Mouse (Mus musculus) cerebellum, adult 9-11 months (tissue): ENCODE data around the gene Tent4a.

Source experiments
- DNase-seq: peaks from one replicate; pipeline ENCODE4 v3.0.0; 2022

The Tent4a gene

DNA sequence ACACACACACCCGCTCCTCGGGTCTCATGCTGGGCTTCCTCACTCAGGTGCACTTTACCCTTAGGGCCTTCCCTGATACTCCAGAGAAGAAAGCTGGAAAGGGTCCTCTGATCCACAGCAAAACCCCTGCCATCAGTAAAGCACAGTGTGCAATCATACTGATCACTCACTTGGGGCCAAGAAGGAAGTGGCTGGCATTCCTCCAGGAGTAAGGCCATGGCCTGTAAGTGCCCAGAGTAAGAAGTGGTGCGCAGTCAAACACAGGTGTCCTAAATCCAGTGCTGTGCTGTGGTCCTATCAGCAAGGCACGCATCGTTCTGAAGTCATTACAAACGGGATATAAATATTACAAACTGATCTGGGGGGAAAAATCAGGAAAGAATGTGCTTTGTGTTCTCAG lies 17.0 kb downstream of the Tent4a start:
- DNase-seq = no peak

DNA sequence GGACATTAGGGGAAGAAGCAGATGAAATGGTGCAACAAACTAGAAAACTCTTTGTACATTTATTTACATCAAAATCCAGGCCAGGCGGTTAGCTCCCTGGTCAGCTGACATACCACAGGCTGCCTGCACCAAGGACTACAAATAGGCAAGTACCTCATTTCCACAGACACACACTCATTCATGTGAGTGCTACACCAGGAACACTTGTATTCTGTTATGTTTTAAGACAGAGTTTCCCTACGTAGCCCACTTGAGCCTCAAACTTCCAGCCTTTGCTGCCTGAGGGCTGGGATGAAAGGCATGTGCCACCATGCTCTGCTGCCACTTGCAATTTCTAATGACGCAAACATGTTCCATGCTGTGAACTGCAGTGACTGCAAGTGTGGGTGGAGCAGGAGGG lies 19.3 kb downstream of the Tent4a start:
- no peak for DNase-seq

DNA sequence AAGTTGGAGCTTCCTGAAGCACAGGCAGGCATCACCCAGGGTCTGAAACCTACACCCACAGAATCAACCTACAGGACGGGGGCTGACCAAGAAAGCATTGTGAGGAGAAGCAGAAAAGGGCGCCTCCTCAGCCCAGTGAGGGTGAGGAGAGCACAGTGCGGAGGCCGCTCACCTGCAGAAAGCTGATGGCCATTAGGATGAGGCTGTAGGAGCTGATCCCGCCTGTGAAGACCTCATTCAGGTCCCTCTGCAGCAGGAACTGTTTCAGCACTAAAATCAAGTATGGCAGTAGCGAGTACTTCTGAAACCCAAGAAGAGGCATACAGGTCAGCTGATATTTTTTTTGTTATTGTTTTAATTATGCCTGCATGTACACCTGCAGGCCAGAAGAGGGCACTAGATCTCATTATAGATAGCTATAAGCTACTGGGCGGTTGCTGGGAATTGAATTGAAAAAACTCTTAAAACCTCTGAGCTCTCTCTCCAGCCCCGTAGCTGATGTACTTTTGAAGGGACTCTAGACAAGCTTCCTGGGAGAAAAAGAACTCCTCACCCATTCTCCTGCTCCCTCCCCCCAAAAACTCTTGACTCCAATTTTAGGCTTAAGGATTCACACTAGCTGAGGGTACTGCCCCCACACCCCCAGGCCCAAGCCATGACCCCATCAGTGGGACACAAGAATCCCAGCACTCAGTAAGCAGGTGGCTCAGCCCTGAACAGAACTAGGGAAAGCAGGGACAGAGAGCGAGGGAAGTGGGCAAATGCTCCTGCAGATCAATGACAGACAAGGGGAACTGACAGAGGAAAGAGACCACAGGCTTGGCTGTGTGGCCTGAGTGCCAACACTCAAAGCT lies 24.8 kb downstream of the Tent4a start:
- peak; percentile 39 for DNase-seq

DNA sequence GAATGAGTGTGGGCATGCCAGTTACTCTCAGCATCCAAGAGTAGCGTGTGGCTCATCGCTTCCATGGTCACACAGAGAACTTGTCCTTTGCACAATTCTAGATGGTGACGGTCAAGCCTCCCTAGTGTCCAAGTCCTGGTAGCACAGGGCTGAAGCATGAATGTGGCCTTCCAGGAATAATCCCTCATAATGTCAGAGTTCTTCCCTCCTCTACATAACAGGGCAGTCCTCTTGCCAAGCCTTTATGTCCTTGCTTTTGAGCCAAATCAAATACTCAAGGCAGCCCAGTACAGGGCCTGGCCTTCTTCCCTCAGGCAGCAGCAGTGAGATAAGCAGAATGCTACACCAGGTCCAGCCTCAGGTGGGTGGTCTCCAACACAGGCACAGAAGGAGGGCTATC lies 26.8 kb downstream of the Tent4a start:
- no peak for DNase-seq

DNA sequence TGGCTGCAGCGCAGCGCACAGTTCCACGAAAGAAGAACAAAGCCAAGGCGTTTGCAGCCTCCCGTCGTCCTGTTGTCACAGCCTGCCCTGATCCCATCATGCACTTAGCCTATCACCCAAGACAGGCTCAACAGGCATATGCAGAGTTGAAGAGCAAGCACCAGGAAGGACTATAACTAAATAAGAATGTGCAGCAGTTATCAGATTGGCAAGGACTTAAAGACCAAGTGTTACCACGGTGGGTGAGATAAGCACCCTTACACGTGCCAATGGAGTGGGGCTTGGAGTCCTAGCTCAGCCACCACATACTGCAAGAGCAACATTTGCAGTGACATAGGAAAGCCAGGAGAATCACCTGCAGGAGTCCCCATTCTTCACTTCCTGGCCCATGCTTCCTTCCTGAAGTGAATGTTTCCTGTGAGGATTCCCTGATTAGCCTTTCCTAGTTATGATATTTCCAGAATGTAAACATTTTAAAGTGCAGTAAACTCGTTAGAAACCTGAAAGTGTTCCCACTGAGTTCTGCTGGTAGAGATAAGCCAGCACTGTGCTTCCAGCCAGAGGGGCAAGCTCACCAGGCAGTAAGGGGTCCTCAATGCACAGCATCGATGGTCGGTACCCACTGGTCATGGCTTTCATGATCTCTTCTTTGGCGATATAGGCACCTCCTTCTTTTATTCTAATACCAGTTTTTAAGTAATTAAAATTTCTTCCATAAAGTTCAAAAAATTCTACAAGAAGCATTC lies 27.9 kb downstream of the Tent4a start:
- DNase-seq = no peak

DNA sequence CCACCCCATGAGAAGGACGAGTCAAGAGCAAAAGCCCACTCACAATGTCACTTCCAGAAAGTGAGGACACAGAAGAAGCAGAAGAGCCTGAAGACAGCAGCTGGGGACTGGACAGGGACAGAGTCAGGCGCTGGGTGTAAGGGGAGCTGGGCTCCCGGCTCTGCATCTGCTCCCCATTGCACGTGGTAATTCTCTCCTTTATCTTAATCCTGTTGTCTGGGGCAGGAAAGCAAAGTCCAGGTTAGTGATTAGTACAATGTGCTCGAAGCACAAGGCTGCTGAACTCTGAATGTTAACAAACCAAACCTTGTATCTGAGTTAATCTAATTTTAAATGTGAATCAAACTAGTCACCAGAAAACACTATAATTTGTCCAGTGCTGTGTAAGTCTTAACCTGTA lies 31.6 kb downstream of the Tent4a start:
- no peak for DNase-seq

DNA sequence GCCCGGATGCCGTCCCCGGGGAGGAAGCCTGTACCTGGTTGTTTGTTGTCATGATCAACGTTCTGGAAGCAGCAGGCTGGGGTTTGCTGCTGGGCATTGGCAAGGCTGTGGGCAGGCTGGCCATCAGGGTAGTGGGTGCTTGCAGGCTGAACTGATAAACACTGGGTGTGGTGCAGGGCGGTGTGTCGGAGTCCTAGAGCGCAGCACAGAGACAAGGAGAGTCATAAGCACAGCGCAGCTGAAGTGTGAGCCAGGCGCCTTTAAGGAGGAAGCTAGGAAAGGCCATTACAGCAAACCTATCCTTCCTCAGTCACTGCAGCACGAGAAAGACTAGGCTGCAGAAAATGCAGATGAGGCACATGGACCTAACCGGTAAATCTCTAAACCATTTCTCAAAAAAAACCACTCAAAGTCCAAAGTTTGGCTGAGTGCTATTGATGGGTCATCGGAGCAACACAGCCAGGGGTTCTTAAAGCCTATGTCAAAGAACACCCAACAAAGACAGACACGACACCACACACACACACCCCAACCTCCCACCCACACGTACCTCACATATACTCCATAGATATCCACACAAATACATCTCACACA lies 32.2 kb downstream of the Tent4a start:
- no peak for DNase-seq

DNA sequence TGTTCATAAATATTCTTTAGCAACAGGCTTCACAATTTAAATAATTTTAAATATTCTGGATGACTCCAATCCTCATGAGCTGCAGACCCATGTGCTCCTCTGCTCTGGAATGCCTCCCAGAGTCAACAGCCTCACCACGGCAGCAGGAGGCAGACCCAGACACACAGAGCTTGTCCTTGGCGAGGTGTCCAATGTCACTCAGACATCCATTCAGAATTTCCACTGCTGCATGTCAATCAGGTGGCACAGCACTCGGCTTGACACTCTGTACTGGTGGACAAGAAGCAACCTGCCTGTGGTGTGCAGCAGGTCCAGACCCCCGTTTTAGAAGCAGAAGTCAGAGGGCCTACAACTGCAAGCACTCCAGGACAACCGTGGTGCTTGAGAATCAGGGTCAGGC lies 36.1 kb downstream of the Tent4a start:
- DNase-seq = no peak

DNA sequence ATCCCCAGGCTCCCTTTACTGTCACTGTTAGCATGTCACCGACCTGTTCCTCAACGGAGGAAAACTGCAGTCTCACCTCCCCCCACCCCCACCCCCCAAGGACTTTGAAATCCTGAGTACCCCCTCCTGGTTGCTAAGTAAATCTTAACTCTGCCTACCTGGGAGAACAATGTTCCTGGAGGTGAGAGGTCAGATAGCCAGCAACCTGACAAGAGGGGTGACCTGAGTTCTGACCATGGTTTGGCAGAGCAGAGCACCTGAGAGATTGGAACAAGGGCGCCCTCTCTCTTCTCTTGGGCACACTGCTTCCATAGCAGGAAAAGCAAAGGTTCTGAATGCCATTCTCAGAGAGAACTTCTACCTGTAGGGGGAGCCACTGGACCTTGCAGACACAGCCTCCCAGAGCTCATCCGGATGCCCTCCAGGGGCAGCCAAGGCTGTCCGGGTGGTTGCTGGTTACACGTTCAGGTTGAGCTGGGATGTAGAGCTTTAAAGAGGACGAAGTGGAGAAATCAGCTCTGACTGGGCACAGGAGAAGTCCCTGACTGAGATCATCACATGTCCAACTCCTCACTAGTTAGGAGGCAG lies 41.4 kb downstream of the Tent4a start:
- DNase-seq = peak; percentile 60

DNA sequence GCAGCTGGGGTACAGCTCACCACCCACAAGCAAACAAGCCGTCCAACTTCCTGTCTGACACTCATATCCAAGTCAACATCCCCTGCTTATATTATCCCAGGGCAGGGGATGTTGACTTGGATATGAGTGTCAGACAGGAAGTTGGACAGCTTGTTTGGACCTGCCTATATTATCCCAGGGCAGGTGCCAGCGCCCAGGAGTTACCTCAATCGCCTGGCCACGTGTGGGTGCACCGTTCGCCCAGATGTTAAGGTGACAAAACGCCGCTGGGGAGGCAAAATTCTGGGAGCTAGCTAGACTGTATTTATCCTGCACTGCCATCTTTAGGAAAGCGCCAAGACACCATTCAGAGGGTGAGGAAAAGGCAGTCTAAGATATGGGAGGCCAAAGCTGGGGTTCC lies 44.6 kb downstream of the Tent4a start:
- peak; percentile 1 for DNase-seq

DNA sequence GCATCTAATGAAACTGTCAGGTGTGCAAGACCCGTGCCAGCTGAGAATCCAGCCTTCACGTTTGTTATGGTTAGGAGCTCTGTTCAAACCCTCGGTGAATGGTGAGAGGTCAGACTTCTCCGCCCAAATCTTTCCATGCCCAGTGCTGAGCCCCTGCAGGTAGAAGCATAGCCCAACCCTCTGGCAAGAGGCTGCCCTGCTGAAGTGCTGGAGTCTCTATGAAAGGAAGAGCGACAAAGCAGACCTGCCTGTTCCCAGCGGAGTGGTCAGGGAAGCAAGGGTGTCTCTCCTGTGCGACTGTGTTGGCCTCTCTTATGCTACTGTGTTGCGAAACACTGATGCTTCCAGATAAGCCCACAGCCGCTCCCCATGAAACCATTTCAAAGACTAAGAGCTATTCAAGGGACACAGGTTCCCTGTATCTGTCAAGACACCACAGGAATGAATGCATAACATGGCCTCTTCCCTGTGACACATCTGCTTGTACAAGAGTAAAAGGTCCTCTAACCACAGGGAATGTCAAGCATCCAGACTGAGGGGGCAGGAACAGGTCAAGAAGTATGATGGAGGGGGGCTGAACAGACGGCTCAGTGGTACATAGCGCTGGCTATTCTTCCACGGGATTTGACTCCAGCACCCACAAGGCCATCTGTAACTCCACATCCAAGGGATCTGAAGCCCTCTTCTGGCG lies 45.7 kb downstream of the Tent4a start:
- peak; percentile 3 for DNase-seq

DNA sequence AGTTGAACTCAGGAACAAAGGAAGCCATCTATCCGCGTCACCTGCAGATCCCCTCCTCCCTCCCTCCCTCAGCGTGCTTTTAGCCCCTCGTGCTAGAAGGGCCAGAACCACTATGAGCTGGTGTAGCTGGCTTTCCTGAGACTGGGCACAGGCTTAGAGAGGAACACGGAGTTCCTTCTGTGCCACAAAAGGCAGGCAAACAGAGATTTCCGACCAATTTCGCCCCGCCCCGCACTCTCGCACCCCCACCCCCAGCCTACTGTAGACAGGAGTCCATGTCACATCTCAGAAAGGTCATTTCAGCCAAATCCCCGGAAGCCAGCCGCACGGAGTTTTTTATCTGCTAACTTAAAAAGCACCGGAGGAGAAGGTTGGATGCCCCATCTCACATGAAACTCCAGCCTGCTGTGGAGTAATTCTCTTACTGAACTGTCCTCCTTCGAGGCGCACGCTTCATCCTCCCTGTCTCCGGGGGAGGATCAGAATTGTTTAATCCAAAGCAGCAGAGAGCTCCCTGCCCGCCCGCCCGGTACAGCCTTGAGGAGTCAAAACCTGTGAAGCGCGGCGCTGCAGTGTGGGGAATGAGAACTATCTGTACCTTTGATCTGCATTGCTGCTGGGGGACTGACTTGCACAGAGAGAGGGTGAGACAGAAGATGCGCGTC lies 46.7 kb downstream of the Tent4a start:
- DNase-seq = peak; percentile 2

DNA sequence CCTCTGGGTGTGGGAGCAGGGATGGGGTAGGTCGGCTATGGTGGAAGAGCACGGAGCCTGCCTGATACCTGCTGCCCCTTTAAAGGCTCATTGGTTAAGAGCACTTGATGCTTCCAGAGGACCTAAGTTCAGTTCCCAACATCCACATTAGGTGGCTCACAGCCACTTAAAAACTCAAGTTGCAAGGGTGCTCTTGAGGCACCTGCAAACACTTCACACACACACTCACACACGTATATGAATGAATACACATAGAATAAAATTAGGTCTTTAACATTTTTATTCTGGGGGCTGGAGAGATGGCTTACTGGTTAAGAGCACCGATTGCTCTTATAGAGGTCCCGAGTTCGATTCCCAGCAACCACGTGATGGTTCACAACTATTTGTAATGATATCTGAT lies 47.3 kb downstream of the Tent4a start:
- peak; percentile 1 for DNase-seq

DNA sequence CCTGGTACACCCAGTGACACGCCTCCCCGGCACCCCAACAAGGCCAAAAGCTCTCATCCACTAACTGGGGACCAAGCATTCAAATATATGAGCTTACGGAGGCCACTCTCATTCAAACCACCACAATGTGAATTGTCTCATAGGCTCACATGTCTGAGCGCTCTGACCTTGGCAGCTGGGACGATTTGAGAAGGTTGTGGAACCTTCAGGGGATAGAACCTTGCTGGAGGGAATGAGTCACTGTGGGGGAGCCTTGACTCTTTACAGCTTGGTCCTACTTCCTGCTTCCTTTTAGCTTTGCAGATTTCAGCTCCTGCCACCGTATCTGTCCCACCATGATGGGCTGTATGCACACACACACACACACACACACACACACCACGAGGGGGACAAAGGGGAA lies 48.6 kb downstream of the Tent4a start:
- peak; percentile 1 for DNase-seq

DNA sequence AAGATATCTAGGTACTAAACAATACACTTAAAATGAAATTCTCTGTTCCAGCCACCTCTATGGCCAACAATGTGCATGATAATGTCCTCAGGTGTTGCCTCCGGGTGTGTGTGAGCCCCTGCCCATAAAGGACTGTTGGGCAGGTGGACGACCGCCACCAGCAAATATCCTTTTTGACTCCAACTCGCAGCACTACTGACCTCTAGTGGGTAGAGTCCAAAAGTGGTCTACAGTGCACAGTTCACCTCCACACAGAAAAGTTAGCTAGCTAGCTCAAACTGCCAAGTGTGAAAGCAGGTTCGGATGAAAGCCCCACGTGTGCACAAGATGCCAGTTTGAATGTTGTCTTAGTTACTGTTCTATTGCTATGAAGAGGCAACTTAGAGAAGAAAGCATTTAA lies 49.1 kb downstream of the Tent4a start:
- peak; percentile 25 for DNase-seq

DNA sequence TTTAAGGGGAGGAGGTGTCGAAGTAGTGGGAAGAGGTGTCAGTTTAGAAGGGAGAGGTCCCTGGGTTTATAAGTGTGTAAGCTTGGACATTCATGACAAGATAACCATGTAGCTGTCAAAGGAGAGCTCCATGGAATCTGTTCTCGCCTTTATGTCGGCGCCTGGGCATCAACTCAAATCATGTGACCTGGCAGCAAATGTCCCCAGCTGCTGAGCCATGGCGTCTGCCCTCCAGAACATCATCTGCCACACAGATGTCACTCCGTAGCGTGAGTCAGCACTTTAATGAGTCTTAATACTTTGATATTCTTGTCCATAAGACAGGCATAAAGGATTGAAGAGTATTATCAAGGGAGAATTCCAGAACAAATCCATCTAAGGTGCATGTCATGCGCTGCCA lies 51.7 kb downstream of the Tent4a start:
- DNase-seq = peak; percentile 39

DNA sequence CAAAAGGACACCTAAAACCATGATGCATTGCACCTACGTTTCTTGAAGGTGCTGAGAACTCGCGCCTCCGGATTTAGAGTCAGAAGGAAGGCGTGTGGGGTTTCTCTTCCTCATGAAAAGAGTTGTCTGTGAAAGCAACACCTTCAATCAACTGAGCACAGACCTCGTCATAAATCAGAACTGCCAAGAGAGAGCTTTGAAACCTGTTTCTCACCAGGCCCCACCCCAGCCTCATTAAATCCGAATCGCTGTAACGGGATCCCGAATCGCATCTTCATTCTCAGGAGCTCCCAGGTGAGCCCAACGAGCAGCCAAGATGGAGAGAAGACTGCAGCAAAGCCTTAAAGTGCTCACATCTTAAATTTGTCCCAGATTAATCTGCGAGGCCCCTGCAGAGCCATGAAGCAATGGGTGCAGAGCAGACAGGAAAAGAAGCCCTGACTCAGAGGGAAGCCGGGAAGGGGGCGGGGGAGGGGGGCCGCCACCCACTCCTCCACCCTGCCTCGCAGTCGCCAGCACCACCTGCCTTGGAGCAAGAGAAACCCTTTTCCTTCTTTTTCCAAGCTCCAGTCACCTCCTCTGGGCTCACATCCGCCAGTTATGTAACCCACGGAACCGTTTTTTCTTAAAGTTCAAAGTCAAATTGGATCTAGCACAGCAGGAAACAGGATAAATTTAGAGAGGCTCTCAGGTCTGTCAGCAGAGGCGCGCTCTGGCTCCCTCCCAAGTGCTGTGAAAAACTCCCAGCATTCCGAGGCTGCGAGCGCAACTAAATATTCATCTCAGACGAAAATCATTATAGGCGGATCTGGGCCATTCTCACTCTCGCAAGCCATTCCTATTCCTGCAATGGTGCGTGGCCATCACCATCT lies 52.5 kb downstream of the Tent4a start:
- DNase-seq = peak; percentile 80

DNA sequence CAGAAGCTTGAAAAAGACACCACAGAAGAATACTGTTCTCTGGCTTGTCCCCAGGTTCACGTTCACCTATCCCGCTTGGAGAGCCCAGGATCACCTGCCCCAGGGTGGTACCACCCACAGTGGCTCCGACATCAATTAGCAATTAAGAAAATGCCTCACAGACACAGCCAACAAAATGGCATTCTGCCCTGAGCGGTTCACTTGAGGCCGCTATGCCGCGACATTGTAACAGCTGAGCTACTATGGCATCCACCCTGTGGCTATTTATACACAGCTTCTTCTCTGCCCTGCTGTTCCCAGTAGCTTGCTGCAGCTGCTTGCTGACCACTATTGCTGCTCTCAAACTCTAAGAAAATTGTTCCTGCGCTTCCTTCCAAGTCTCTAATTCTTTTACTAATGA lies 53.4 kb downstream of the Tent4a start:
- peak; percentile 44 for DNase-seq

DNA sequence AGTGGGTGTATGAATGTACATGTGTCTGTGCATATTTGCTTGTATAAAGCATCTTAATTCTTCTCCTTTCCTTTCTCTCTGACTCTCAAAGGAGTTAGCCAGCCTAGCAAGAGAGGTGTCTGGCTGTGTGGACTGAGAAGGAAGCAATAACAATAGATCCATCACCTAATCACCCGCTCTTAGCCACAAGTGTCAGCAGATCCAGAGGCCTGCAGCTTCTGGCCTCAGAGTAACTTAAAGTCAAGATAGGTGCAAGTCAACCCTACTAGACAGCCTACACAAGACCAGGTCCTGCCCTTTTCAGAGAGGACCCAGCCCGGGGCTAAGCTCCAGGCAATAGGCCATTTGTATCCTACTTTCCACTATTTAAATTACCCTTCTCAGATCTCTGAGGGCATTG lies 54.5 kb downstream of the Tent4a start:
- DNase-seq = peak; percentile 4

DNA sequence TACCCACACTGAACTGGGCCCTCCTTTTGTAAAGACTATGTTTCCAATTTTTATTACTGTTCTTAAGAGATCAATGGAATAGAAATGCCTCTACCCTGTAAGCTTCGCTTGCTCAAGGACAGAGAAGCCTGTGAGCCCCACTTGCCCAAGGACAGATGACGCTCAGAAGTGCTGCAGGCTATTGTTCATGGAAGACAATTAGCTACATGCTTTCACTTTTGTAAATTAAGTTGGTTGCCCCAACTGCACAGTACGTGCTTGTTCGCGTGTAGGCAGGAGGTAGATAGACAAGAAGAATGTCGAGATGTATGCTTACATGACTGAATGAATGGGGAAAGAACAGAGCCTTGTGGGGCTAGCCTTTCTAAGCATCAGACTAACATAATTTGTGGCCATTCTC lies 55.7 kb downstream of the Tent4a start:
- DNase-seq = no peak
